Mouse (Mus musculus): ENCODE data around the gene Prkg1.

Prkg1 gene

DNA sequence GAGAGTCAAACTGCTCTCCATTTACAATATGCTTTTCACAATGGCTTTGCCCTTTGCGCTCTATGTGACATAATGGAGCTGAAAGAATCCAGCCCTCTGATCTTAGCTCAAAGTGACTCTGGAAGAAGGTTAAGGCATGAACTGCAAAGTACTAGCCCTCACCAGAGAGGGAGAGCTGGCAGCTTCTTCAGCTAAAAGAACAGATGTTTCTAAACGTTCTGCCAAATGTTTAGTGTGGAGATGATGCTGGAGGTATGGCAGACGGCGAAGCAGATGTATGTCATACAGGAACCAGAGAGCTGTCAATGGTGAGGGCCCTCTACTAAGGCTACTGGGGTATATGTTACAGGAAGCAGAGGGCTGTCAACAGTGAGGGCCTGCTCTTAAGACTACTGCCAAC is 148.0 kb downstream of the Prkg1 start:
- DNase-seq, result no peak

DNA sequence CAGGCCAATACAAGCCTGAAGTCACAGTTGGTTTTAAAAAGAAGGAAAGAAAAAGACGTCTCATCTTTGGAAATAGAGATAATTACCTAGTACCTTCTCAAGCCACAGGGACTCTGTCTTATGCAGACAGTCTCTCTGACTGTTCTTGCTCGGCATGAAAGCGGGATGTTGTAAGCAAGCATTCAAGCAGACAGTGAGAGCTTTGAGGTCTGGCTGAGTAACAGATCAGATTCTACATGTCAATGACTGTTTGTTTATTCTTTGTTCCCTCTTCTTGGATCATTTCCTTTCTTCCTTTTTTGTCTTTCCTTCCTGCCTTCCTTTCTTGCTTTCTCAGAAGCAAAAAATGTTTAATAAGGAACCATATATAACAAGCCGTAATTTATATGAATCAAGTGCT is 148.7 kb downstream of the Prkg1 start:
- DNase-seq, result no peak

DNA sequence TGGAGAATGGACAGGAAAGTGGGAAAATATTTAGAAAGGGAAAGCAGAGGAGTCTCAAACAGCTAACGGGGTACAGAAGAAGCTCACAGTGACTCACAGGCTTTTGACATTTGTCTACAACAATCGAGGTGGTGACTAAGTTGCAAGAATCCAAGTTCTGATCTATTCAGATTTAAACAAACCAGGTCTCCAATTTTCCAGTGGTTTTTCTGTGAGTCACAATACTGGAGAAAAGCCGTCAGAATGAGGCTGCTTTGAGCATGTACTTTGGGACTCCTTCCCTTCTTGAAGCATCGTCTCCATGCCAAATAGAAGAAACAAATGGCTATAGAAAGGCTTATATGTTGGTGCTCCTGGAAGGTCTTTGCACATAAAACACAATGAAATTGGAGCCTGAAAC is 151.7 kb downstream of the Prkg1 start:
- DNase-seq, result no peak

GRCm38 (mm10) chr19:31602578-31602977 is 162.3 kb downstream of the Prkg1 start:
- DNase-seq, result no peak

- no peak for DNase-seq
These were observed 170.8 kb downstream of the Prkg1 start for GRCm38 (mm10) chr19:31594011-31594410.

- no peak for DNase-seq
These were observed 174.1 kb downstream of the Prkg1 start for GRCm38 (mm10) chr19:31590701-31591100.

- DNase-seq, result peak; percentile 2
These were observed 187.7 kb downstream of the Prkg1 start for GRCm38 (mm10) chr19:31577092-31577491.

GRCm38 (mm10) chr19:31564329-31564728 is 200.5 kb downstream of the Prkg1 start:
- DNase-seq, result no peak

DNA sequence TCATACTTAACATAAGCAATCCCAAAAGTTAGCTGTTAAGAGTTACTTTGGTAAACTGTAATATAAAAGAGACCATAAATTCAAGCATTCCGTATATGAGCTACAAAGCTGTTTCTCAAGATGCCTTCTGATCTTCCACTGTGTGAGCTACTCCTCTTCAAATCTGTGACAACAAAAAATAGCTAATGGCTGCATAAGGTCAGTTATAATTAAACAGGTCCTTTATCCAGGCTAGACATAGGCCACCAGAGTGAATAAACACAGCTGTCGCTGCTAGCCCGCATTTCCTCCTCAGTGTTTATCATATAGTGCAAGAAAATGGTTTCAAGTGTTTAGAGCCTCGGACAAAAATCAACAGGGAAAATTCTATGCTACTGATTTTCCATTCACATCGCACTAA is 218.8 kb downstream of the Prkg1 start:
- DNase-seq, result no peak

DNA sequence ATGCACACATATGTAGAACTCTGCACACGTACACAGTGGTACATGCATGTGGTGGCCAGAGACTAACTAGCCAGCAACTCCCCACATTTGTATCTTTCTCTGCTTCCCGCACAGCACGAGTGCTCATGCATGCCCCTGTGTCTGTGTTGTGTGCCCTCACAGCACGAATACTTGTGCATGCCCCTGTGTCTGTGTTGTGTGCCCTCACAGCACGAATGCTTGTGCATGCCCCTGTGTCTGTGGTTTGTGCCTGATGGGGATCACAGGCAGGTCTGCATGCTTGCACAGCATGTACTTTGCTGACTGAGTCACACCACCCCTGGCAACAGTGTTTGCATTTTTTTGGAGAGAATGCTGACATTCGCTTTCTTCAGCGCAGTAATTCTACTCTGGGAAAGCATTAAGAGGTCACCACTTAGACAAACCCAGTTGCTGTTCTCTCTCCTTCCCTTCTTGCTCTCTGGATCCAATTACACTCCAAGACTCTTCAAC is 233.5 kb downstream of the Prkg1 start:
- DNase-seq, result peak; percentile 54

DNA sequence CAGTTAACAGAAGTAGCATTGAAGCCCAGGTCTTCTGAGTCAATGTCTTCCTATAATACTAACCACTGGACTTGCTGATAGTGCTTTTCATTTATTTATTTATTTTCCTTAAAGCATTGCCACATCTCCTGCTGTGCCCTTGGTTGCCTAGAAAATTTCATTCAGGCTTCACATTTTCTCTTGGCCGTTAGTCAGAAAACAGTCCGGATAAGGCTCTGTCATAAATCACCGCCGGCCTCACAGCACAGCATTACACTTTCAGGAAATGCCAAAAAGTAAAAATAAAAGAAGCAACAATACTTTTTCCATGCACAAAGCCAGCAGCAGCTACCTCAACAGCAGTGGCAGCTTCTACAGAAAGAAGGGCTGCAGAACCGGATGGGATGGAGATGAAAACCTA is 234.2 kb downstream of the Prkg1 start:
- DNase-seq, result peak; percentile 24

DNA sequence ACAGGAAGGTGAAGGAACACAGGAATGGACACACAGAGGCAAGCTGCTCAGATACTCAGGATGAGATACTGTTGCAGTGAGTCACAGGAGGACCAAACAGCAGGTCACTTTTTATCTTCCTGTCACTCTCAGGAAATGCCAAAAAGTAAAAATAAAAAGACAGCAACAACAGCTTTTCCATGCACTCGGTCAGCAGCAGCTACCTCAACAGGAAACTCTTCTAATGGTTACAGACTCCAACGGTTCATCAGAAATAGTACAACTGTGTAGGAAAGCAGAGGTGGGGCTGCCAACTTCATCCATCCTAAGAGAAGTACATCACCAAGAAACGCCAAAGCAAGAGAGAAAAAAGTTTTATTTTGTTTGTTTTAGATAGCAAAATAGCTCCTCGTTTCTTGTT is 234.9 kb downstream of the Prkg1 start:
- DNase-seq, result no peak

DNA sequence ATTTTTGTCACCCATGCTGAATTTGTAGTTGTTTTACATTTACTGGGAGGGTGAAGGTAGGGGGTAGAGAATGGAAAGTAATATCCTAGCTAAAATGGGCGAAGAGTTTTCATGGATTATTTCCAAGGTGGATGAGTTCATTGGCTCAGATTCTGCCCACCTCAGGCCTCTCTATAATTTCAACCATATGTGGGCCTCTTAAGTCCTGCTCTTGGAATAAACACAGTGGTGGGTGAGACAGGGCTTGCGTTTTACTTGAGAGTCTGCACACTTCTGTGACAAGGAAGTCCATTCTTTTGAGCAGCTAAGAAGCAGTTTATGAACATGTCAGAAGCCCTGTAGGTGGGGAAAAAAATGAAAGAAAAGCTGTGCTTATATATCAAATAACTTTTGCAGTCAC is 250.3 kb downstream of the Prkg1 start:
- peak; percentile 30 for DNase-seq

DNA sequence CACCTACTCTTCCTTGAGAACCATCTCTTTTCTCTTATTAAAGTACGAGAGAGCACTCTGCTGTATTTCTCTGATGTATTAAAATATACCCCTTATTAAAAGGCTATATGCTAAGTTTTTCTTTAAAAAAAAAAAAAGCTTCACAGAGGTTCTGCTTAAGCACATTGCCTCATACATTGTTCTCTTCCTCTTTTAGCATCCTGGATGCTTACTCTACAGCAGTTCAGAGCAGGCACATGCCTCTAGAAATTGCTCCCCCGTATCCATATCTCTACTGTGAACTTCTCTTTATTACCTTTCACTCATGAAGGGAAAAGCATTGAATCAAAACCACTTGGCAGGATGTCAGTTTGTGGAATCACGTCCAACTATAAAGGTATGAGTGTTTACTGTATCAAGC is 257.0 kb downstream of the Prkg1 start:
- DNase-seq, result no peak

- DNase-seq, result peak; percentile 22
These were observed 258.5 kb downstream of the Prkg1 start for GRCm38 (mm10) chr19:31506296-31506695.

- DNase-seq, result no peak
These were observed 259.8 kb downstream of the Prkg1 start for GRCm38 (mm10) chr19:31505041-31505440.

DNA sequence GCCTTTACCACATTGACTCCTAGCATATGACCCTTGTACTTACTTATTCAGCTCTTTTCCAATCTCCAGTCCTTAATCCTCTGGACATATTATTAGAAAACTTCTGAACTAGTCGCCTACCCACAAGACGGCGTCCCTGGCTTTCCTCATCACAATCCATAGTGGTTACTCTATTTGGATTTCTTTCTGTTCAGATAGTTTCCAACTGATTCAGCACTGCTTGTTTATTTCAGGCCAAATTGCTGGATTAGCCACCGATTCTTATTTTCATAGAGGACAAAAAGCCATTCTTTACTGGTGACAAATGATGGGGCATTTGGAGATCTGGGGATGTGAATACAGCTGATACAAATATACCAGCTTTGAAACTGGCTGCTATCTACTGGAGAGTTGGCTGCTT is 267.4 kb downstream of the Prkg1 start:
- no peak for DNase-seq

DNA sequence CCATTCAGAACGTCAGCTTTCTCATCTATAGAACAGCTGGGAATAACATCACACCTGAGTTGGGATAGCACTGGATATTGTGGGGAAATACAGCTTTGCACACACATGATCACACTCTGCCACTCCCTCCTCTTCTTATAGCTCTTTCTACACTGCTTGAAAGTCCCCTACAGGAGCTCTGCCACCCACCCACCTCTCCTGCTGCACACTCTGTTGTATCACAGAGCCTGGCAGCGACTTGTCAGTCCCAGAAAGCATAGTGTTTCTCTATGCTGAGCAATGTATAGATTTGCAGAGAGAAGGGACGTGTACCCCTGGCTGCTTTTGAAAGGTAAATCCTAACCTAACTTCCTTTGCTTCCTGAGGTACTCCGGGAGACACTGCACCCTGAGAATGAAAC is 275.2 kb downstream of the Prkg1 start:
- no peak for DNase-seq

DNA sequence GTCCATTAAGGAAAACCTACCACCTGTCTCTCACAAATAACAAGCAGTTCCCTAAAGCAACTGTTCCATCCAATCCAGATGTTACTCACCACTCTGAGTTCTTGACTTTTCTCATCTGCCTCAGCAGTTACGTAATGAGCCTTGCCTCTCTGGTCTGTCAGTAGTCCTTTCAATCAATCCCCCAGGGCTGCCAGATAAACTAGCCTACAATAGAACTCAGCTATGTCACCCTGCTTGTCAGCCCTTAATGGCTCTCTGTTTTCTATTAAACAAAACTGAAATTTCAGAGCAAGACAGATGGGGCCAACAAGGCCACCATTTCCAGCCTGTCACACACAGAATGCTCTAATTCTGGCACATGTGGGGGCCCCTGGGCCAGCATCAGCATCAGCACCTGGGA is 293.1 kb downstream of the Prkg1 start:
- DNase-seq, result peak; percentile 39

DNA sequence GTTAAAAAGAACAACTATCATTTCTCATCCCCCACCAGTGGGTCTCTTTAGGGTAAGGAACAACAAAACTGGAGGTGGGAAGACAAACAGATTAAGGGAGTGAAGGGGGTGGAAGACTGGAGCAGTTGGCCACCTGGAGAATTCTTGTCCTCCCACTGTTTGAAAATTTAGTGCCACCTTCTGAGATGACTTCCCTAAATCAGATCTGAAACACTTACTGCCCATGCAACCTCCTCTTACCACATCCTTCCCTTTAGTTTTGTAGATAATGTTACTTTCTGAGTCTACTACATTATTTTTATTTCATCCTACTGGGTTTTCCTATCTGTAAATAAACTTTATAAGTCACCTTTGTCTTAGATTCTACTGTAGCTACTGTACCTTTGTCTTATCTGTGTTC is 304.6 kb downstream of the Prkg1 start:
- no peak for DNase-seq

- no peak for DNase-seq
These were observed 320.7 kb downstream of the Prkg1 start for GRCm38 (mm10) chr19:31444101-31444500.

DNA sequence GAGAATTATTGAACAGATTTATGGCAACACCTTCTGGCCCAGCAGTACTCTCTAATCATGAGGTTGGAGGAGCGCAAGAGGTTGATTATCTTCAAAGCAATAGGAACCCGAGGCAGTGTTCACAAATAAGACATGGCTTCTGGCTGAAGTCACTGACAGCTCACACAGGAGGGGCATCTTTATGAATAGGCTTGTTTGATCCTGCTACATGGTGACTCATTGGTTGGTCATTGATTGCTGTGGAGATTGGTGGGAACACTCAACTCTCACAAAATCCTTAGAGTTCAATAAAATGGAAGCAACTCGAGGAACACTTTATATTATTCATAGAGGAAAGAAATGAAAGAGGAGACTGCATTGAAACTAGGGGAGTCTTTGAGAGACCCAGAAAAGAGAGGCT is 322.5 kb downstream of the Prkg1 start:
- no peak for DNase-seq

- DNase-seq, result no peak
These were observed 331.4 kb downstream of the Prkg1 start for GRCm38 (mm10) chr19:31433446-31433845.

- no peak for DNase-seq
These were observed 333.4 kb downstream of the Prkg1 start for GRCm38 (mm10) chr19:31431411-31431810.

- DNase-seq, result no peak
These were observed 338.7 kb downstream of the Prkg1 start for GRCm38 (mm10) chr19:31426142-31426541.

- DNase-seq, result no peak
These were observed 339.6 kb downstream of the Prkg1 start for GRCm38 (mm10) chr19:31425199-31425598.
